Mouse (Mus musculus): ENCODE results near the gene Sde2. TPM values are rescaled to one million over a fixed set of nuclear protein-coding genes. Genes with fewer than 3 reads are reported as not detected.
"Not testable (repeated sequence)": the region's sequence is repeated elsewhere in the genome, so short reads cannot be mapped to it uniquely, and the experiment has no call there.

The Sde2 gene
- polyA plus RNA-seq, 1 experiment from 2014 or later = 28.6 TPM

DNA sequence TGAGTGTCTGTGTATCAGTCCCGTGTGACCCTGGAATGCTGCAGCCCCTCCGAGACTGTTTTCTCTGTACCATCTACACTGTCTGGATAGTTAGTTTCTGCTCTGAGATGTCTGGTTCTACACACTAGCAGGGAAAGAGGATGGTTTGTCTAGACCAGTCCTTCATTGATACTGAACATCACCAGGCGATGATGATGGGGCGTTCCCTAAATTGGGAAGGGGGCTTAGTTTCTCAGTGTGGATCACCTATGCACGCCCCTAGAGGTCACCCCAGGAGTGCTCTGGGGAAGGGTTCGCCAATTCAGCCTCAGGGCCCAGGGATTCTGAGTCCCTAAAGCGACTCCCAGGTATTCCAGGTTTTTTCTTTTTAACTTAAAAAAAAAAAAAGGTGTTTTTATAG is 38.2 kb downstream of the Sde2 start:
- no peak overlapping the region; the same call in 1 of the 2 replicates for H3K27ac ChIP-seq (ENCODE audit: low read length)
- 55% methylated on average over 7 of the region's 7 CpGs for WGBS
- ATAC-seq (replicated peaks; ENCODE audit: extremely low read depth, insufficient read depth, low FRiP score) = no peak

DNA sequence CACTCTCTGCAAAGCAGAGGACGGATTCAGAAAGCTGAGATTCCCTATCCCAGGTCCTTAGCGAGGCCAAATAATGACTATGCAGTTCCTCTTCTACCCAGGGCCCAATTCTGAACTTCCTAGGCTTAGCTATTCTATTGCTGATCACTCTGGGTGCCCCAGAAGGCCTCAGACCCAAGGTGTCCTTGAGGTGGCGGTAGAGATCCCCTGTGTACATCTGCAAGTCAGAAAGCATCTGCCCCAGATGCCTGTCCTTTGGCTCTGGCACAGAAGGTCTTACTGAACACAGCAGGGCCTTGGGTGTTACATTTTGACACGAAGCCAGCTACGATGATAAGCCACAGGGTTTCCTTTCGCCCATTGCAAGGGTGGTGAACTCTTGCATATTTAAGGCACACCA is 38.9 kb downstream of the Sde2 start:
- Histone ChIP-seq H3K4me1 (ENCODE audit: control insufficient read depth, insufficient read depth, low read length) (peaks cover 9% of the 10 kb centered on the region), H3K4me3 (ENCODE audit: low read length) (no peak overlapping the region), H3K27me3 (ENCODE audit: control insufficient read depth, insufficient read depth, low read length) (peaks cover 23% of the 10 kb centered on the region), H3K36me3 (ENCODE audit: control insufficient read depth, insufficient read depth) (no peaks in the 10 kb centered on the region), H3K9me3 (replicated peaks; ENCODE audit: control insufficient read depth, low read length) (no peaks in the 10 kb centered on the region), H3K9ac (ENCODE audit: low read length) (no peak overlapping the region), H3K27ac (ENCODE audit: low read length) (no peak overlapping the region), H3K4me2 (ENCODE audit: low read depth, low read length) (no peak overlapping the region)
- 42% methylated on average over 6 of the region's 6 CpGs for WGBS
- ATAC-seq (replicated peaks; ENCODE audit: extremely low read depth, insufficient read depth, low FRiP score) = no peak

More for the DNA sequence above, 38.2 kb downstream of the Sde2 start:
- H3K4me2 ChIP-seq (ENCODE audit: low read depth, low read length) = peak overlapping the region; percentile 52
- H3K4me3 ChIP-seq (ENCODE audit: low read length) = no peak overlapping the region
- H3K9me3 ChIP-seq (replicated peaks; ENCODE audit: control insufficient read depth, low read length) = no peaks in the 10 kb centered on the region
- H3K4me1 ChIP-seq (ENCODE audit: control insufficient read depth, insufficient read depth, low read length) = peaks cover 10% of the 10 kb centered on the region
- no peak overlapping the region; the same call in 1 of the 2 replicates for H3K9ac ChIP-seq (ENCODE audit: low read length)
- peaks cover 17% of the 10 kb centered on the region for H3K27me3 ChIP-seq (ENCODE audit: control insufficient read depth, insufficient read depth, low read length)
- H3K36me3 ChIP-seq (ENCODE audit: control insufficient read depth, insufficient read depth) = no peaks in the 10 kb centered on the region

DNA sequence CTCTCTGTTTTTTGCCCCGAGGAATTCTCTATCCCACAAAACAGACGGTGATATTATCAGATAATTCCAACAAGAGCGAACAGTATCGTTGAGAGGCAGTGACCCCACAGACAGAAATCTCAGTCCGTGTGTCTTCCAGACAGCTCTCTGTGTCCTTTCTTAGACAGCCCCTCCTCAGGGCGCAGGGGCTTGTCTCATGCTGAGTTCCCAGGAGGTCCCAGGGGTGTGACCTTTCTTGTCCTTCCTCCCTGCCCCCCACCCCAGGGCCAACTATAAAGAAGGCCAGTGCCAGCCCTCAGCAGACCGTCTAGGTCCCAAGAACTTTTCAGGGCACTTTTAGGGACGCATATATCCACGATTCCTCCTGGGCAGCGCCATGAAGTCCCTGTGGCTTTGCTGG is 41.9 kb downstream of the Sde2 start, which contains the start of gene Lefty2:
Gene Lefty2, plus strand, starts transcription at position 301 of the 400 bp plus-strand sequence.
- Histone ChIP-seq H3K4me3 (ENCODE audit: low read length) (no peak within 1 kb of the TSS), H3K27me3 (ENCODE audit: control insufficient read depth, insufficient read depth, low read length) (peaks cover 27% of the 10 kb centered on the region), H3K36me3 (ENCODE audit: control insufficient read depth, insufficient read depth) (no peaks in the 10 kb centered on the region), H3K9ac (ENCODE audit: low read length) (no peak within 1 kb of the TSS), H3K4me2 (ENCODE audit: low read depth, low read length) (no peak within 1 kb of the TSS), H3K4me1 (ENCODE audit: control insufficient read depth, insufficient read depth, low read length) (peaks cover 9% of the 10 kb centered on the region), H3K27ac (ENCODE audit: low read length) (no peak within 1 kb of the TSS), H3K9me3 (replicated peaks; ENCODE audit: control insufficient read depth, low read length) (no peaks in the 10 kb centered on the region)
- no peak for ATAC-seq (replicated peaks; ENCODE audit: extremely low read depth, insufficient read depth, low FRiP score)
- WGBS = 47% methylated on average over 10 of the region's 10 CpGs

DNA sequence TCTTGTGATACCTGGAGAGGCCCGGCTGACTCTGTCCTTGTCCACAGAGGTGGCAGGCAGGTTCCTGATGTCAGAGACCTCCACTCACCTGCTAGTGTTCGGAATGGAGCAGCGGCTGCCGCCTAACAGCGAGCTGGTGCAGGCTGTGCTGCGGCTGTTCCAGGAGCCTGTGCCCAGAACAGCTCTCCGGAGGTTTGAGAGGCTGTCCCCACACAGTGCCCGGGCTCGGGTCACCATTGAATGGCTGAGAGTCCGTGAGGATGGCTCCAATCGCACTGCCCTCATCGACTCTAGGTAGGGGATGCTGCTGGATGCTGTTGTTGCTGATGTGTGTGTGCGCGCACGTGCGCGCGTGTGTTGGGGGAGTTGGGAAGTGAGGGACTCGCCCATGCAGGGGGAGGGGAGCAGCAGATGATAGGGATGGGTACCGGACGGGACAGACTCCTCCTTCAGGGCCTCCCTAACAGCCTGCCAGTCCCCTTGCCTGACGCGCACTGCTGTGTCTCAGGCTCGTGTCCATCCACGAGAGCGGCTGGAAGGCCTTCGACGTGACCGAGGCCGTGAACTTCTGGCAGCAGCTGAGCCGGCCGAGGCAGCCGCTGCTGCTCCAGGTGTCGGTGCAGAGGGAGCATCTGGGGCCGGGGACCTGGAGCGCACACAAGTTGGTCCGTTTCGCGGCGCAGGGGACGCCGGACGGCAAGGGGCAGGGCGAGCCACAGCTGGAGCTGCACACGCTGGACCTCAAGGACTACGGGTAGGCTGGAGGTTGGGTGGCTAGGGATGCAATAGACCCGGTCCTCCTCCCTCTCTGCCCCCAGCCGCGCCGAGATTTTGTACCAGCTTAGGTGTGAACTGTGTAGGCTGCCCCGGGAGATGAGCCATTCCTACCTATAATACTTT is 43.4 kb downstream of the Sde2 start:
- H3K4me2 ChIP-seq (ENCODE audit: low read depth, low read length) = peak overlapping the region; percentile 47
- peaks cover 27% of the 10 kb centered on the region for H3K27me3 ChIP-seq (ENCODE audit: control insufficient read depth, insufficient read depth, low read length)
- ATAC-seq (replicated peaks; ENCODE audit: extremely low read depth, insufficient read depth, low FRiP score); H3K27ac ChIP-seq (ENCODE audit: low read length); H3K9me3 ChIP-seq (replicated peaks; ENCODE audit: control insufficient read depth, low read length); H3K4me1 ChIP-seq (ENCODE audit: control insufficient read depth, insufficient read depth, low read length); H3K36me3 ChIP-seq (ENCODE audit: control insufficient read depth, insufficient read depth); H3K9ac ChIP-seq (ENCODE audit: low read length): not testable (repeated sequence)
- H3K4me3 ChIP-seq (ENCODE audit: low read length) = peak overlapping the region; percentile 22
- 6% methylated on average over 43 of the region's 51 CpGs for WGBS

DNA sequence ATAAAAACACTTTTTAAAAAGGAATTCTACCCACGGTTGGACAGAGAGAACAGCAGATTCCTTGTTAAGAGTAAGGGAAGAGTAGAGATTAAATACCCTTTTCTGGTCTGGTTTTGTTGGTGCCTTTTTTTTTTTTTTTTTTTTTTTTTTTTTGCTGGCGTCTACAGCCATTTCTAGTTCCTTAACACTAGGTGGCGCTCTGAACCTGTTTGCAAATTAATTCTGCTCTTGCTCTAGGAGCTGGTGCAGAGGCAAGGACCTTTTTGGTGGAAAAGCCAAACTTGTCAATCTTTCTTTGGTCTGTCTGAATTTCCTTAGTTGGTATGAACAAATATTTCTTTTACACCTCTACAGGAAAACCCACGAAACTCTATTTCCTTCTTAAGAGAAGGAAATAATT is 50.2 kb downstream of the Sde2 start:
- H3K9ac ChIP-seq (ENCODE audit: low read length) = no peak overlapping the region
- no peaks in the 10 kb centered on the region for H3K36me3 ChIP-seq (ENCODE audit: control insufficient read depth, insufficient read depth)
- no peak overlapping the region for H3K27ac ChIP-seq (ENCODE audit: low read length)
- H3K4me2 ChIP-seq (ENCODE audit: low read depth, low read length) = no peak overlapping the region
- H3K9me3 ChIP-seq (replicated peaks; ENCODE audit: control insufficient read depth, low read length) = no peaks in the 10 kb centered on the region
- WGBS = 2% methylated on average over 4 of the region's 4 CpGs
- H3K4me1 ChIP-seq (ENCODE audit: control insufficient read depth, insufficient read depth, low read length) = peaks cover 12% of the 10 kb centered on the region
- no peaks in the 10 kb centered on the region for H3K27me3 ChIP-seq (ENCODE audit: control insufficient read depth, insufficient read depth, low read length)
- no peak overlapping the region for H3K4me3 ChIP-seq (ENCODE audit: low read length)
- ATAC-seq (replicated peaks; ENCODE audit: extremely low read depth, insufficient read depth, low FRiP score) = no peak

DNA sequence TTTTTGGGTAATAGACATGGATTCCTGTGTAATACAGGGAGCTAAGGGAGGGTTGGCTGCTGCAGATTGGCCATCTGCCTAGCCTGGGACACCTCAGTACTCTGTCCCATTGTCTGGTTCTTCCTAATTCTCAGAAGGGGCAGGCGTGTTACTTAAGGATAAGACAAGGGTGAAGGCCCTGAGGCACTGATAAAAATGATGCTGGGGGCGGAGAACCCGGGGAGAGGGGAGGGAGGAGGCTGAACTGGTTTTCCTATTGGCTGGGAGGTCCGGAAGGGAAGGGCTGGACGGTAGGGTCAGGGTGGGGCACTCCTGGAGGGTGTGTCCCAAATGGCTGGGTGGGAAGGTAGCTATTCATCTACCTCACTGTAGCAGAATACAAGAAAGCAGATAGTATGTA is 52.0 kb downstream of the Sde2 start:
- peaks cover 5% of the 10 kb centered on the region for H3K36me3 ChIP-seq (ENCODE audit: control insufficient read depth, insufficient read depth)
- no peak overlapping the region for H3K4me2 ChIP-seq (ENCODE audit: low read depth, low read length)
- no peak overlapping the region for H3K27ac ChIP-seq (ENCODE audit: low read length)
- H3K9ac ChIP-seq (ENCODE audit: low read length) = no peak overlapping the region
- H3K27me3 ChIP-seq (ENCODE audit: control insufficient read depth, insufficient read depth, low read length) = no peaks in the 10 kb centered on the region
- H3K9me3 ChIP-seq (replicated peaks; ENCODE audit: control insufficient read depth, low read length) = no peaks in the 10 kb centered on the region
- WGBS = 31% methylated on average over 5 of the region's 5 CpGs
- no peak for ATAC-seq (replicated peaks; ENCODE audit: extremely low read depth, insufficient read depth, low FRiP score)
- H3K4me1 ChIP-seq (ENCODE audit: control insufficient read depth, insufficient read depth, low read length) = peaks cover 12% of the 10 kb centered on the region
- H3K4me3 ChIP-seq (ENCODE audit: low read length) = no peak overlapping the region

DNA sequence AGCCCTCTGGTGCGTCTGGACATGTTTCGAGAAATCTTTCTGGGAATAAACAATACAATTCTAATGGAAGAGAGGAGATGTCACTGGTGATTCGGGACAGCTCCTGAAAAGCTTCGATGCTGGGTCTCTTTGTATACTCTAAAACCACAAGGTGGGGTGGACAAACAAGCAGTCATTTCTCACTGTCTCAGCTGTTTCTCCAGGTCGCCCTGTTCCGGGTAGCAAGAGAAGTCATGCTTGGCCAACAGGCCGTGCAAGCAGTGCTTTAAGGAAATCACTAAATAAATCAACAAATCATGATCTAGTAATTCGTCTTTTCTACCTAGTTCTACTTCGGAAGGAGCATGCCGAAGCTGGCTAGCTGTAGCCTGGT is 52.7 kb downstream of the Sde2 start:
- WGBS = 32% methylated on average over 10 of the region's 10 CpGs
- Histone ChIP-seq H3K4me3 (ENCODE audit: low read length) (peak overlapping the region; percentile 79), H3K27me3 (ENCODE audit: control insufficient read depth, insufficient read depth, low read length) (no peaks in the 10 kb centered on the region), H3K9ac (ENCODE audit: low read length) (peak overlapping the region; percentile 72), H3K4me1 (ENCODE audit: control insufficient read depth, insufficient read depth, low read length) (peaks cover 12% of the 10 kb centered on the region), H3K4me2 (ENCODE audit: low read depth, low read length) (peak overlapping the region; percentile 89), H3K36me3 (ENCODE audit: control insufficient read depth, insufficient read depth) (peaks cover 5% of the 10 kb centered on the region), H3K9me3 (replicated peaks; ENCODE audit: control insufficient read depth, low read length) (no peaks in the 10 kb centered on the region), H3K27ac (ENCODE audit: low read length) (peak overlapping the region; percentile 74; the same call in 1 of the 2 replicates)
- no peak for ATAC-seq (replicated peaks; ENCODE audit: extremely low read depth, insufficient read depth, low FRiP score)

DNA sequence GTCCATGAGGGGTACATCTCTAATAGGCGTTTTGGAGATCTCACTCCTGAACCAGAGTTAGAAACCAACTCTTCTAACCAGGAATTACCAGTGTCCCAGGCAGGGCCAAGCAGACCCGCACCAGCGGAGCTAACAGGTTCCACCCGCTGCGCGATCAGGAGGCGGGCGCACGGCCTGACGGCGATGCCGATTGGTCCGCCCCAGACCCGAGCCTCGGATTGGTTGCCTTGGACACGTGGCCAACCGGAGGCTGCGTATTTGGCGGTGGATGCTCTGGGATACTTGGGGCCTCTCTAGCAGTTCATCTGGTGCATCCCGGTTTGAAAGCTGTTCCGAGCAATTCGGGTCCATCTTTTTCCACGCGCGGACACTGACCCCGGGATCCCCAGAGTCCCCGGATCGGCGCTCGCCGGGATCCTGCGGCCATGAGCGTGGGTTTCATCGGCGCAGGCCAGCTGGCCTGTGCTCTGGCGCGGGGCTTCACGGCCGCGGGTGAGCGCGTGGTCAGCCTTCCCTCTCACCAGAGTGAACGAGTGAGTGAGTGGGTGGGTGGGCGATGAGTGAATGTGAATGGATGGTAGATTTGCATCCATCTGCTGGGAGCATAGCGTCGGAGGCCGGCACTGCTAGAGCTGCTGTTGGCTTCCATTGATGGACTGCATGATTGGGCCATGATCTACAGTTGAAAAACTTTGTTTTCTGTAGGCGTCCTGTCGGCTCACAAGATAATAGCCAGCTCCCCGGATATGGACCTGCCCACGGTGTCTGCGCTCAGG is 53.3 kb downstream of the Sde2 start, which contains the start of gene Pycr2:
Gene Pycr2, plus strand, starts transcription at position 255 of the 776 bp plus-strand sequence.
- WGBS = under 1% methylated on average over 52 of the region's 52 CpGs
- Histone ChIP-seq H3K27me3 (ENCODE audit: control insufficient read depth, insufficient read depth, low read length) (no peaks in the 10 kb centered on the region), H3K4me3 (ENCODE audit: low read length) (peak within 1 kb of the TSS; percentile 79), H3K9ac (ENCODE audit: low read length) (peak within 1 kb of the TSS; percentile 85), H3K4me2 (ENCODE audit: low read depth, low read length) (peak within 1 kb of the TSS; percentile 89), H3K27ac (ENCODE audit: low read length) (peak within 1 kb of the TSS; percentile 74), H3K9me3 (replicated peaks; ENCODE audit: control insufficient read depth, low read length) (no peaks in the 10 kb centered on the region), H3K4me1 (ENCODE audit: control insufficient read depth, insufficient read depth, low read length) (peaks cover 12% of the 10 kb centered on the region), H3K36me3 (ENCODE audit: control insufficient read depth, insufficient read depth) (peaks cover 5% of the 10 kb centered on the region)
- peak; percentile 99 for ATAC-seq (replicated peaks; ENCODE audit: extremely low read depth, insufficient read depth, low FRiP score)

DNA sequence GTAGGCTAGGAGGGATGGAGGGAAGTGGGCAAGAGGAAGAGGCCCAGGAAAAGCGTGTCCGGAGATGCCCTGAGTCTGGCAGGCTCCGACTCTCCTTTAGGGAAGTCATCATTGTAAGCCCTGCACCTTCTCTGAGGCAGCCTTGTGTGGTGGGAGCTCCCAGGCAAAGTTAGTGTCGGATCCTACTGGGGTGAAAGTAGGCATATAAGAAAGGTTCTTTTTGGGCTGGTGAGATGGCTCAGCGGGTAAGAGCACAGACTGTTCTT is 53.8 kb downstream of the Sde2 start:
- WGBS = 2% methylated on average over 5 of the region's 5 CpGs
- Histone ChIP-seq H3K9me3 (replicated peaks; ENCODE audit: control insufficient read depth, low read length) (no peaks in the 10 kb centered on the region), H3K4me3 (ENCODE audit: low read length) (peak overlapping the region; percentile 79), H3K36me3 (ENCODE audit: control insufficient read depth, insufficient read depth) (peaks cover 5% of the 10 kb centered on the region), H3K4me1 (ENCODE audit: control insufficient read depth, insufficient read depth, low read length) (peaks cover 12% of the 10 kb centered on the region), H3K9ac (ENCODE audit: low read length) (peak overlapping the region; percentile 85), H3K27ac (ENCODE audit: low read length) (no peak overlapping the region; the same call in 1 of the 2 replicates), H3K4me2 (ENCODE audit: low read depth, low read length) (peak overlapping the region; percentile 89), H3K27me3 (ENCODE audit: control insufficient read depth, insufficient read depth, low read length) (no peaks in the 10 kb centered on the region)
- ATAC-seq (replicated peaks; ENCODE audit: extremely low read depth, insufficient read depth, low FRiP score) = 0 out of 2 replicates have a peak, but pooled peaks have one; percentile 4
